Mouse (Mus musculus) liver, embryonic 14.5 days (tissue): ENCODE measurements at regions not wholly inside any gene's neighbourhood (a gene's known extent, or its start where the extent isn't known, plus 50 kb on each side); places are given as distances from the start of the nearest gene placed in this dataset.

Experiments
- ATAC-seq: fragments of 200-750 bp; cut with Nextera tagmentation; 2 replicates; pipeline ENCODE4 v1.8.0; 2017; ENCODE audit warnings: moderate number of reproducible peaks, mild to moderate bottlenecking, moderate library complexity; ENCODE audit not compliant: insufficient read depth
- DNase-seq, 3 experiments: peaks; one replicate each; pipeline ENCODE4 v3.0.0-alpha.2; 2012 to 2013; ENCODE audit warnings: low read depth in 3 of 3, low spot score in 3 of 3
- H3K27ac ChIP-seq: fragments of 300-500 bp; sonication (generic); 2 replicates; pipeline ENCODE4 v1.5.1; 2014; ENCODE audit warnings: moderate library complexity, mild to moderate bottlenecking, control low read depth, inconsistent platforms
- H3K27me3 ChIP-seq: fragments of 300-500 bp; sonication (generic); 2 replicates; pipeline ENCODE4 v1.6.1; 2014; ENCODE audit warnings: mild to moderate bottlenecking, low read length, moderate library complexity; ENCODE audit not compliant: control insufficient read depth, insufficient read depth
- H3K36me3 ChIP-seq: fragments of 300-500 bp; sonication (generic); replicated peaks from 2 replicates; pipeline ENCODE4 v1.6.1; 2014; ENCODE audit warnings: low read depth; ENCODE audit not compliant: control insufficient read depth, insufficient read depth
- H3K4me1 ChIP-seq, 2 experiments: fragments of 200-500 bp in 1 of 2; fragments of 300-500 bp in 1 of 2; sonication (generic) in 1 of 2; replicated peaks; 2 replicates each; pipeline ENCODE4 v1.6.1; 2012 to 2014; ENCODE audit warnings: antibody characterized with exemption in 1 of 2, inconsistent platforms in 1 of 2, low read length in 1 of 2; ENCODE audit not compliant: control insufficient read depth in 2 of 2, insufficient read depth in 2 of 2
- H3K4me2 ChIP-seq: fragments of 300-500 bp; sonication (generic); 2 replicates; pipeline ENCODE4 v1.6.1; 2014; ENCODE audit warnings: low read depth, mild to moderate bottlenecking, control low read depth, moderate library complexity
- H3K4me3 ChIP-seq, 2 experiments: fragments of 200-500 bp in 1 of 2; fragments of 300-500 bp in 1 of 2; sonication (generic) in 1 of 2; 2 replicates each; pipeline ENCODE4 v1.5.1; 2012 to 2014; ENCODE audit warnings: low read depth in 2 of 2, low read length in 2 of 2, mild to moderate bottlenecking in 2 of 2, control low read depth in 1 of 2, inconsistent platforms in 1 of 2, moderate library complexity in 1 of 2; ENCODE audit not compliant: insufficient read depth in 1 of 2
- H3K9ac ChIP-seq: fragments of 300-500 bp; sonication (generic); replicated peaks from 2 replicates; pipeline ENCODE4 v1.6.1; 2014; ENCODE audit warnings: mild to moderate bottlenecking, control low read depth, moderate library complexity
- H3K9me3 ChIP-seq: fragments of 300-500 bp; sonication (generic); 2 replicates; pipeline ENCODE4 v1.6.1; 2016; ENCODE audit warnings: low read length, mixed read lengths; ENCODE audit not compliant: control insufficient read depth
- CTCF ChIP-seq: IDR thresholded peaks from 2 replicates; pipeline ENCODE4 v1.5.1; 2016; ENCODE audit warnings: antibody characterized with exemption, low read depth, control low read depth
- EP300 ChIP-seq: IDR thresholded peaks from 2 replicates; pipeline ENCODE4 v1.6.1; 2016; ENCODE audit warnings: antibody characterized with exemption, low read depth
- WGBS: fragments of 180-500 bp; shearing (Covaris S2); extraction: QIAGEN DNeasy Blood & Tissue Kit; methylation state at CpG from one replicate; pipeline ENCODE4 v1.1.7; 2014; ENCODE audit not compliant: insufficient replicate concordance; 5-methylcytosine and 5-hydroxymethylcytosine counted together

DNA sequence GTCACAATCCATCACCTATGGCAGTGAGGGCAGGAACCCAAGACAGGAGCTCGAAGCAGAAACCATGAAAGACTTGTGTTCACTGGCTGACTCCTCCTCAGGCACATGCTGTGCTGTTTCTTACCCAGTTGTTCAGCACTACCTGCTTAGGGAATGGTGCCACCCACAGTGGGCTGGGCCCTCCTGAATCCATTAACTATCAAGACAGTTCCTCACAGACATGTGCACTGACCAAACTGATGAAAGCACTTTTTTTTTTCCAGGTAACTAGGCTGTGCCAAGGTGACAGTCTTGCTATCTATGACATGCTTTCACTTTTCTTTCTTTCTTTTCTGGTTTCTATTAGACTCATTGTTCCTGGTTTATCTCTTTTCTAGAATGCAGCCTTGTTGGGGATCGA is 162.1 kb upstream of the Ctnnb1 start:
- peaks cover 0 to 4% of the 10 kb centered on the region in 2 experiments; a peak in 2 of 4 replicates for H3K4me1 ChIP-seq
- H3K27me3 ChIP-seq: no peaks in the 10 kb centered on the region
- TF ChIP-seq CTCF: no peak
- TF ChIP-seq EP300: no peak
- 57% methylated on average over 2 of the region's 2 CpGs for WGBS
- H3K9ac ChIP-seq: no peak overlapping the region
- no peak overlapping the region for H3K4me2 ChIP-seq
- no peak for ATAC-seq
- DNase-seq: no peak
- H3K4me3 ChIP-seq: no peak overlapping the region
- H3K9me3 ChIP-seq: no peaks in the 10 kb centered on the region
- H3K36me3 ChIP-seq: no peaks in the 10 kb centered on the region
- H3K27ac ChIP-seq: no peak overlapping the region

GRCm38 (mm10) chr9:120767396-120767795 is 161.6 kb upstream of the Ctnnb1 start:
- no peaks in the 10 kb centered on the region for H3K9me3 ChIP-seq
- no peak for ATAC-seq
- DNase-seq: no peak
- no peak overlapping the region for H3K4me2 ChIP-seq
- no peak overlapping the region for H3K27ac ChIP-seq
- H3K9ac ChIP-seq: no peak overlapping the region
- TF ChIP-seq CTCF: no peak
- no peak for TF ChIP-seq EP300
- no peak overlapping the region for H3K4me3 ChIP-seq
- 76% methylated on average over 4 of the region's 4 CpGs for WGBS
- H3K27me3 ChIP-seq: no peaks in the 10 kb centered on the region
- peaks cover 0 to 4% of the 10 kb centered on the region in 2 experiments; a peak in 2 of 4 replicates for H3K4me1 ChIP-seq
- no peaks in the 10 kb centered on the region for H3K36me3 ChIP-seq

GRCm38 (mm10) chr9:120769056-120769455 is 160.0 kb upstream of the Ctnnb1 start:
- no peaks in the 10 kb centered on the region for H3K27me3 ChIP-seq
- H3K27ac ChIP-seq: no peak overlapping the region
- H3K4me1 ChIP-seq: peaks cover 0 to 6% of the 10 kb centered on the region in 2 experiments; a peak in 2 of 4 replicates
- TF ChIP-seq EP300 (no peak), CTCF (no peak)
- no peak overlapping the region for H3K4me3 ChIP-seq
- H3K36me3 ChIP-seq: no peaks in the 10 kb centered on the region
- H3K9ac ChIP-seq: no peak overlapping the region
- 66% methylated on average over 8 of the region's 8 CpGs for WGBS
- ATAC-seq: no peak
- no peak for DNase-seq
- no peaks in the 10 kb centered on the region for H3K9me3 ChIP-seq
- no peak overlapping the region for H3K4me2 ChIP-seq

DNA sequence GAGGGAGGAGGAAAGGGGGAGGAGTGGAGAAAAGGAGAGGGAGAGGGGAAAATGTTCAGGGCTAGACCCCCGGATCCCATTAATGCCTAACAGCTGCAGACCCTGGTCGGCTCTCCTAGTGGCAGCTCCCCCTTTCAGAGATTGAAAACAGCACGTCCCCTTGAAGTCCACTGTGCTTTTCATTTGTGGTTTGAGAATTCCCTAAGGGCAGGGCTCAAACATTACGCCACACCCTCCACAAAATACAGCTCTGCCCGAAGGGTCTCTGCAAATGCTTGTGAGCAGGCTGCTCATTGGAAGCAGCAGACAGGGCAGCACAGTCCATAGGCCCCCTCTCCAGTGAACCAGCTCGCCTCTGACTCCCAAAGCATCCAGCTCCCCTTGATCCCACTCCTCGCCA is 159.3 kb upstream of the Ctnnb1 start:
- WGBS: 45% methylated on average over 7 of the region's 7 CpGs
- DNase-seq (no peak), ATAC-seq (no peak)
- H3K36me3 ChIP-seq: no peaks in the 10 kb centered on the region
- H3K4me3 ChIP-seq: no peak overlapping the region
- no peak overlapping the region for H3K27ac ChIP-seq
- no peak overlapping the region for H3K9ac ChIP-seq
- H3K9me3 ChIP-seq: no peaks in the 10 kb centered on the region
- no peaks in the 10 kb centered on the region for H3K27me3 ChIP-seq
- peaks cover 0 to 6% of the 10 kb centered on the region in 2 experiments; a peak in 2 of 4 replicates for H3K4me1 ChIP-seq
- TF ChIP-seq EP300 (no peak), CTCF (no peak)
- H3K4me2 ChIP-seq: no peak overlapping the region

DNA sequence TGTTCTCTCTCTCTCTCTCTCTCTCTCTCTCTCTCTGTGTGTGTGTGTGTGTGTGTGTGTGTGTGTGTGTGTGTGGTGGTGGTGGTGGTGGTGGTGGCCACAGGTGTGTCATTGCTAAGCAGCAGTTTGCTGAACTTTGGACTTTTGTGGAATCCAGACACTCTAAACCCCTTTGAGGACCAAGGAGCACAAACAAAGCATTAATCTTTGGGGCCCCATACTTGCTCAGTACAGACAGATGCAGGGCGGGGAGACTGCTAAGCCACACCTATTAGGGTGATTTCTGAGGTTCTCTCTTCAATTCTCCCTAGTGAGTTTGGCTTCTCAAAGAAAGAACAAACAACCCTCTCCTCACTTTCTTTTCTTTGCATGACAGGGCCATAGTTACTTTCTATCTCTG is 158.1 kb upstream of the Ctnnb1 start:
- Histone ChIP-seq H3K27ac (no peak overlapping the region), H3K9me3 (no peaks in the 10 kb centered on the region), H3K36me3 (no peaks in the 10 kb centered on the region), H3K27me3 (no peaks in the 10 kb centered on the region), H3K4me1 (peaks cover under 1 to 10% of the 10 kb centered on the region in 2 experiments; a peak in 2 of 4 replicates), H3K4me2 (no peak overlapping the region), H3K4me3 (no peak overlapping the region), H3K9ac (no peak overlapping the region)
- ATAC-seq (no peak), DNase-seq (no peak)
- 25% methylated on average over 1 of the region's 1 CpGs for WGBS
- no peak for TF ChIP-seq CTCF
- TF ChIP-seq EP300: no peak
